Mouse (Mus musculus) MEL (cell line): Measurements from ENCODE around the gene OR5BS1P. TPM values are rescaled to one million over a fixed set of nuclear protein-coding genes. Genes with fewer than 3 reads are reported as not detected.

Experiments used
- DNase-seq: peaks from one replicate; pipeline ENCODE4 v3.0.0; 2011; ENCODE audit warnings: low read depth, low spot score
- H3K27ac ChIP-seq: 2 replicates; pipeline ENCODE4 v1.5.1; 2012; ENCODE audit warnings: low read depth, mild to moderate bottlenecking, control low read depth, low read length, moderate library complexity; ENCODE audit not compliant: control insufficient read depth
- H3K27me3 ChIP-seq, 2 experiments: fragments of 150-350 bp in 1 of 2; sonication (generic) in 1 of 2; 2 replicates each; pipeline ENCODE4 v1.6.1; 2012; ENCODE audit warnings: low read length in 2 of 2, mild to moderate bottlenecking in 2 of 2, improper control_type of control experiment in 1 of 2, moderate library complexity in 1 of 2; ENCODE audit not compliant: insufficient read depth in 2 of 2, control insufficient read depth in 1 of 2
- H3K36me3 ChIP-seq, 2 experiments: 2 replicates each; pipeline ENCODE4 v1.6.1; 2012 to 2014; ENCODE audit warnings: low read length in 2 of 2, improper control_type of control experiment in 1 of 2, inconsistent platforms in 1 of 2, mild to moderate bottlenecking in 1 of 2; ENCODE audit not compliant: insufficient read depth in 2 of 2, control insufficient read depth in 1 of 2
- H3K4me1 ChIP-seq, 2 experiments: fragments of 150-350 bp in 1 of 2; sonication (generic) in 1 of 2; 2 replicates each; pipeline ENCODE4 v1.6.1; 2012; ENCODE audit warnings: low read length in 2 of 2, improper control_type of control experiment in 1 of 2, mild to moderate bottlenecking in 1 of 2; ENCODE audit not compliant: insufficient read depth in 2 of 2, control insufficient read depth in 1 of 2
- H3K4me3 ChIP-seq, 2 experiments: fragments of 150-350 bp in 1 of 2; sonication (generic) in 1 of 2; 2 replicates each; pipeline ENCODE4 v1.5.1; 2012; ENCODE audit warnings: low read depth in 2 of 2, low read length in 2 of 2, mild to moderate bottlenecking in 2 of 2, moderate library complexity in 2 of 2, control low read depth in 1 of 2, improper control_type of control experiment in 1 of 2; ENCODE audit not compliant: control insufficient read depth in 1 of 2, insufficient read depth in 1 of 2
- H3K79me2 ChIP-seq: 2 replicates; pipeline ENCODE4 v1.6.1; 2012; ENCODE audit warnings: mild to moderate bottlenecking, low read length, moderate library complexity; ENCODE audit not compliant: control insufficient read depth, poor library complexity, insufficient read depth
- H3K9ac ChIP-seq: 2 replicates; pipeline ENCODE4 v1.6.1; 2012; ENCODE audit warnings: low read depth, mild to moderate bottlenecking, control low read depth, low read length, moderate library complexity; ENCODE audit not compliant: control insufficient read depth, poor library complexity, severe bottlenecking
- H3K9me3 ChIP-seq: fragments of 150-350 bp; sonication (generic); replicated peaks from 2 replicates; pipeline ENCODE4 v1.6.1; 2012; ENCODE audit warnings: mild to moderate bottlenecking, low read length, improper control_type of control experiment, moderate library complexity; ENCODE audit not compliant: insufficient read depth
- BHLHE40 ChIP-seq: IDR thresholded peaks from 2 replicates; pipeline ENCODE4 v1.6.1; 2012; ENCODE audit warnings: low read depth, mild to moderate bottlenecking, inconsistent platforms, low read length, improper control_type of control experiment, borderline replicate concordance
- CHD1 ChIP-seq: IDR thresholded peaks from 2 replicates; pipeline ENCODE4 v1.6.1; 2012; ENCODE audit warnings: low read depth, mild to moderate bottlenecking, inconsistent platforms, low read length, improper control_type of control experiment
- CHD2 ChIP-seq: IDR thresholded peaks from 2 replicates; pipeline ENCODE4 v1.6.1; 2011; ENCODE audit warnings: low read length, improper control_type of control experiment
- CTCF ChIP-seq, 3 experiments: IDR thresholded peaks in 2 of 3; conservative IDR thresholded peaks in 1 of 3; 2 replicates each; pipeline ENCODE4 v1.5.1; 2011 to 2012; ENCODE audit warnings: low read length in 3 of 3, low read depth in 2 of 3, mild to moderate bottlenecking in 2 of 3, improper control_type of control experiment in 1 of 3, inconsistent platforms in 1 of 3, mixed read lengths in 1 of 3, moderate library complexity in 1 of 3; ENCODE audit not compliant: control insufficient read depth in 1 of 3, insufficient read depth in 1 of 3, poor library complexity in 1 of 3, severe bottlenecking in 1 of 3
- E2F4 ChIP-seq: IDR thresholded peaks from 2 replicates; pipeline ENCODE4 v1.6.1; 2011; ENCODE audit warnings: low read depth, low read length, improper control_type of control experiment, borderline replicate concordance
- ETS1 ChIP-seq: IDR thresholded peaks from 2 replicates; pipeline ENCODE4 v1.6.1; 2012; ENCODE audit warnings: low read depth, mild to moderate bottlenecking, inconsistent platforms, low read length, improper control_type of control experiment, moderate library complexity
- GABPA ChIP-seq: IDR thresholded peaks from 2 replicates; pipeline ENCODE4 v1.6.1; 2012; ENCODE audit warnings: low read depth, mild to moderate bottlenecking, inconsistent platforms, low read length, improper control_type of control experiment, moderate library complexity
- GATA1 ChIP-seq: IDR thresholded peaks from 2 replicates; pipeline ENCODE4 v1.6.1; 2011; ENCODE audit warnings: low read depth, low read length, improper control_type of control experiment
- HCFC1 ChIP-seq: IDR thresholded peaks from 2 replicates; pipeline ENCODE4 v1.6.1; 2012; ENCODE audit warnings: low read depth, mild to moderate bottlenecking, inconsistent platforms, low read length, improper control_type of control experiment, moderate library complexity
- JUND ChIP-seq: IDR thresholded peaks from 2 replicates; pipeline ENCODE4 v1.6.1; 2011; ENCODE audit warnings: low read depth, mild to moderate bottlenecking, improper control_type of control experiment, low read length
- KAT2A ChIP-seq: conservative IDR thresholded peaks from 2 replicates; pipeline ENCODE4 v1.6.1; 2012; ENCODE audit warnings: low read depth, low read length, improper control_type of control experiment, inconsistent platforms
- MAX ChIP-seq: IDR thresholded peaks from 2 replicates; pipeline ENCODE4 v1.6.1; 2011; ENCODE audit warnings: low read length, improper control_type of control experiment
- MEF2A ChIP-seq: IDR thresholded peaks from 2 replicates; pipeline ENCODE4 v1.6.1; 2014; ENCODE audit warnings: low read depth, mild to moderate bottlenecking, inconsistent platforms, low read length, improper control_type of control experiment; ENCODE audit not compliant: poor library complexity, insufficient replicate concordance, severe bottlenecking; ENCODE audit errors: extremely low read depth
- MYB ChIP-seq: IDR thresholded peaks from 2 replicates; pipeline ENCODE4 v1.6.1; 2011; ENCODE audit warnings: mild to moderate bottlenecking, low read depth, low read length, improper control_type of control experiment
- MYC ChIP-seq: IDR thresholded peaks from 2 replicates; pipeline ENCODE4 v1.6.1; 2011; ENCODE audit warnings: low read depth, mild to moderate bottlenecking, low read length, improper control_type of control experiment, moderate library complexity
- NELFE ChIP-seq: IDR thresholded peaks from 2 replicates; pipeline ENCODE4 v1.6.1; 2011; ENCODE audit warnings: low read depth, low read length, improper control_type of control experiment
- NRF1 ChIP-seq: IDR thresholded peaks from 2 replicates; pipeline ENCODE4 v1.6.1; 2014; ENCODE audit warnings: low read depth, mild to moderate bottlenecking, inconsistent platforms, low read length, improper control_type of control experiment, moderate library complexity; ENCODE audit not compliant: poor library complexity, insufficient read depth, severe bottlenecking
- POLR2A ChIP-seq, 2 experiments: IDR thresholded peaks; 2 replicates each; pipeline ENCODE4 v1.6.1; 2011 to 2012; ENCODE audit warnings: low read length in 2 of 2, mild to moderate bottlenecking in 2 of 2, control low read depth in 1 of 2, improper control_type of control experiment in 1 of 2, low read depth in 1 of 2, moderate library complexity in 1 of 2; ENCODE audit not compliant: control insufficient read depth in 1 of 2, insufficient read depth in 1 of 2, poor library complexity in 1 of 2
- POLR2AphosphoS5 ChIP-seq: IDR thresholded peaks from 2 replicates; pipeline ENCODE4 v1.6.1; 2012; ENCODE audit warnings: low read depth, borderline replicate concordance, mild to moderate bottlenecking, inconsistent platforms, low read length, moderate library complexity, mixed read lengths
- RAD21 ChIP-seq: IDR thresholded peaks from 2 replicates; pipeline ENCODE4 v1.6.1; 2011; ENCODE audit warnings: mild to moderate bottlenecking, low read depth, low read length, improper control_type of control experiment
- SIN3A ChIP-seq: IDR thresholded peaks from 2 replicates; pipeline ENCODE4 v1.6.1; 2012; ENCODE audit warnings: low read length, improper control_type of control experiment, inconsistent platforms
- SMC3 ChIP-seq: IDR thresholded peaks from 2 replicates; pipeline ENCODE4 v1.6.1; 2011; ENCODE audit warnings: low read depth, low read length, improper control_type of control experiment
- TCF12 ChIP-seq: IDR thresholded peaks from 2 replicates; pipeline ENCODE4 v1.6.1; 2014; ENCODE audit warnings: low read depth, mild to moderate bottlenecking, inconsistent platforms, low read length, improper control_type of control experiment, moderate library complexity
- UBTF ChIP-seq: IDR thresholded peaks from 2 replicates; pipeline ENCODE4 v1.6.1; 2012; ENCODE audit warnings: low read depth, mild to moderate bottlenecking, inconsistent platforms, low read length, improper control_type of control experiment, moderate library complexity, borderline replicate concordance; ENCODE audit not compliant: insufficient read depth
- USF1 ChIP-seq: IDR thresholded peaks from 2 replicates; pipeline ENCODE4 v1.6.1; 2014; ENCODE audit warnings: low read depth, mild to moderate bottlenecking, inconsistent platforms, low read length, improper control_type of control experiment, moderate library complexity
- USF2 ChIP-seq, 2 experiments: IDR thresholded peaks; 2 replicates each; pipeline ENCODE4 v1.6.1; 2011 to 2012; ENCODE audit warnings: improper control_type of control experiment in 2 of 2, low read length in 2 of 2, borderline replicate concordance in 1 of 2, inconsistent platforms in 1 of 2, low read depth in 1 of 2, mild to moderate bottlenecking in 1 of 2; ENCODE audit not compliant: insufficient read depth in 1 of 2
- ZC3H11A ChIP-seq: IDR thresholded peaks from 2 replicates; pipeline ENCODE4 v1.6.1; 2012; ENCODE audit warnings: low read depth, mild to moderate bottlenecking, inconsistent platforms, low read length, improper control_type of control experiment
- ZKSCAN1 ChIP-seq: IDR thresholded peaks from 2 replicates; pipeline ENCODE4 v1.6.1; 2012; ENCODE audit warnings: low read depth, mild to moderate bottlenecking, inconsistent platforms, low read length, improper control_type of control experiment, moderate library complexity
- ZMIZ1 ChIP-seq: IDR thresholded peaks from 2 replicates; pipeline ENCODE4 v1.6.1; 2012; ENCODE audit warnings: low read depth, mild to moderate bottlenecking, inconsistent platforms, low read length, improper control_type of control experiment, moderate library complexity
- ZNF384 ChIP-seq: IDR thresholded peaks from 2 replicates; pipeline ENCODE4 v1.6.1; 2012; ENCODE audit warnings: low read depth, mild to moderate bottlenecking, inconsistent platforms, low read length, improper control_type of control experiment
- polyA plus RNA-seq, 2 experiments: library from polyadenylated mRNA; stranded (reverse) in 1 of 2; unstranded in 1 of 2; fragments of >175 nt in 1 of 2; fragments of >200 nt in 1 of 2; gene quantifications; 2 replicates each; pipeline versions ENCODE4 v1.2.1 to v1.2.4; 2012; ENCODE audit warnings: low replicate concordance in 2 of 2, low read depth in 1 of 2; ENCODE audit not compliant: insufficient read length in 2 of 2, insufficient read depth in 1 of 2, missing spikeins in 1 of 2
- total RNA-seq: library from RNA; depleted of rRNA; stranded (reverse); fragments of 300-350 nt; gene quantifications from 2 replicates; pipeline ENCODE4 v1.2.3, GENCODE M21; 2012

The OR5BS1P gene
- total and polyA plus RNA-seq, 3 experiments, result 0.04 TPM; not detected in 2

DNA sequence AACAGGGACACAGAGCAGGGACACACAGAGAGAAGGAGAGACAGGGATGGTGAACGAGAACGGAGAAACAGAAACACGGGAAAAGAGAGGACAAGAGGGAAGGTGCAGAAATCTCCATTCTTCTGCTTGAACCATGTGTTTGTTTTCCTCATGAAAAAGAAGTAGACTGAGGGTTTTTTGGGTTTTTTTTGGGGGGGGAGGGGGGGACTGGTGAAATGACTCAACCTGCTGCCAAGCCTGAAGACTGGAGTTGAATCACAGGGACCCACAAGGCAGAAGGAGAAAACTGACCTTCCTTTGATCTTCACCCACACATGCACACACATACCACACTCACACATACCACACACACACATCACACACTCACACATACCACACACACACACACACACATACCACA lies 33.6 kb downstream of the OR5BS1P start:
- no peak overlapping the region for H3K4me3 ChIP-seq
- peaks cover 9 to 17% of the 10 kb centered on the region in 2 experiments for H3K4me1 ChIP-seq
- H3K79me2 ChIP-seq, result no peaks in the 10 kb centered on the region
- H3K36me3 ChIP-seq, result peaks cover 0 to 13% of the 10 kb centered on the region in 2 experiments; a peak in 2 of 4 replicates
- TF ChIP-seq RAD21, result no peak
- no peak for TF ChIP-seq GABPA
- TF ChIP-seq USF2 (IDR thresholded peaks at IDR 0.05; ENCODE audit: borderline replicate concordance in 1 of 2, insufficient read depth in 1 of 2, low read depth in 1 of 2, low read length in 2 of 2), result no peak
- no peak for TF ChIP-seq E2F4
- no peak for TF ChIP-seq ETS1
- no peak for TF ChIP-seq MEF2A
- TF ChIP-seq, all 39 proteins: peak for 0
- peaks cover 12 to 24% of the 10 kb centered on the region in 2 experiments for H3K27me3 ChIP-seq
- H3K9me3 ChIP-seq, result no peaks in the 10 kb centered on the region
- no peak for DNase-seq
- no peak overlapping the region for H3K27ac ChIP-seq
- H3K9ac ChIP-seq, result no peak overlapping the region

- no peaks in the 10 kb centered on the region for H3K79me2 ChIP-seq
- H3K4me1 ChIP-seq, result peaks cover 9 to 17% of the 10 kb centered on the region in 2 experiments
- peak; percentile 93 for DNase-seq
- no peaks in the 10 kb centered on the region for H3K9me3 ChIP-seq
- peaks cover 0 to 13% of the 10 kb centered on the region in 2 experiments; a peak in 2 of 4 replicates for H3K36me3 ChIP-seq
- H3K9ac ChIP-seq, result no peak overlapping the region
- H3K27ac ChIP-seq, result no peak overlapping the region
- no peak overlapping the region for H3K4me3 ChIP-seq
- peaks cover 6 to 16% of the 10 kb centered on the region in 2 experiments for H3K27me3 ChIP-seq
- TF ChIP-seq KAT2A (no peak), ZC3H11A (peak; percentile 84), CHD2 (no peak), BHLHE40 (peak; percentile 45), POLR2A (IDR thresholded peaks at IDR 0.05; ENCODE audit: control insufficient read depth in 1 of 2, insufficient read depth in 1 of 2, low read depth in 1 of 2, low read length in 2 of 2, poor library complexity in 1 of 2) (no peak), USF2 (IDR thresholded peaks at IDR 0.05; ENCODE audit: borderline replicate concordance in 1 of 2, insufficient read depth in 1 of 2, low read depth in 1 of 2, low read length in 2 of 2) (no peak), HCFC1 (0 out of 2 replicates have a peak, but pooled peaks have one; percentile 22), POLR2AphosphoS5 (no peak), MEF2A (no peak), CTCF (IDR thresholded peaks at IDR 0.05 in 2 of 3, conservative IDR thresholded peaks at IDR 0.05 in 1 of 3; ENCODE audit: control insufficient read depth in 1 of 3, insufficient read depth in 1 of 3, low read depth in 2 of 3, low read length in 3 of 3, poor library complexity in 1 of 3, severe bottlenecking in 1 of 3) (peak; percentile 95 to 98 (median 95)), GATA1 (no peak), SIN3A (peak; percentile 55; the same call in 1 of the 2 replicates), ZMIZ1 (no peak), TCF12 (peak; percentile 46), ZKSCAN1 (no peak), MYB (no peak), MYC (0 out of 2 replicates have a peak, but pooled peaks have one; percentile 51), JUND (0 out of 2 replicates have a peak, but pooled peaks have one; percentile 39), MAX (peak; percentile 49), CHD1 (no peak), RAD21 (peak; percentile 93), USF1 (peak; percentile 69), NRF1 (no peak), NELFE (no peak), ZNF384 (peak; percentile 29; the same call in 1 of the 2 replicates), UBTF (no peak), E2F4 (0 out of 2 replicates have a peak, but pooled peaks have one; percentile 3), GABPA (no peak), SMC3 (peak; percentile 76)
Observed at GRCm38 (mm10) chr15:98504514-98504913, 34.8 kb downstream of the OR5BS1P start.
